9 mouse cellular contexts compared by ENCODE assay signal in the genomic region with DNA sequence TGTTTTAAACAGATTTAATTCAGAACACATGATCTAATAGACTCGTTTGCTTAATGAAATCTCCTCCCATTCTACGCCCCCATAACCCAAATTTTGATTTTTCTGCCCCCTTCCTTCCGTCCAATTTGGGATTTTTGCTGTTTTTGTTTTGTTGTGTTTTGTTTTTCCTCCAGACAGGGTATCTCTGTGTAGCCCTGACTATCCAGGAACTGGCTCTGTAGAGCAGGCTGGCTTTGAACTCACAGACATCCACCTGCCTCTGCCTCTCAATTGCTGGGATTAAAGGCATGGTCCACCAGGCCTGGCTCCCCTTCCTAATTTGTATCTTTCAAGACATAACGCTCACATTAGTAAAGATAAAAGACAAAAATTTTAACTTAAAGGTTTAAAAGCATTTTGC. TPM values are rescaled to one million over a fixed set of nuclear protein-coding genes. Genes with fewer than 3 reads are reported as not detected.
DNase-seq lines count a peak whose midpoint lies in the region; ATAC-seq and TF ChIP-seq lines count a peak whose summit lies in the region.
"Had no signal": no experiment of that assay in that cellular context is flagged by ENCODE, and none has a peak within 500 bp of the region (broad histone marks: within the 10 kb centered on the region; RNA-seq: fewer than 3 reads in every experiment).

No protein-coding gene starts in this region.

- H3K27ac ChIP-seq in layer of hippocampus, adult 2 months = peak overlapping the region; percentile 59
- H3K27ac ChIP-seq in forebrain, embryonic 11.5 days (ENCODE audit: low read depth, low read length) = no peak overlapping the region
- no peak overlapping the region for H3K27ac ChIP-seq in limb, embryonic 13.5 days
- no peak overlapping the region for H3K27ac ChIP-seq in neural tube, embryonic 14.5 days (ENCODE audit: low read depth, low read length)

- H3K4me3 ChIP-seq in layer of hippocampus, adult 2 months = peak overlapping the region; percentile 26; the same call in 1 of the 2 replicates
- peak overlapping the region; percentile 62 for H3K4me3 ChIP-seq in forebrain, embryonic 11.5 days (ENCODE audit: low read depth, low read length)
- peak overlapping the region; percentile 93 for H3K4me3 ChIP-seq in limb, embryonic 13.5 days
- H3K4me3 ChIP-seq in neural tube, embryonic 14.5 days (ENCODE audit: low read depth, low read length) = peak overlapping the region; percentile 57

- H3K4me2 ChIP-seq in forebrain, embryonic 11.5 days (ENCODE audit: low read depth, low read length, severe bottlenecking) = peak overlapping the region; percentile 99
- peak overlapping the region; percentile 99 for H3K4me2 ChIP-seq in limb, embryonic 13.5 days (replicated peaks)
- peak overlapping the region; percentile 93 for H3K4me2 ChIP-seq in neural tube, embryonic 14.5 days (ENCODE audit: low read depth, low read length)

- H3K36me3 ChIP-seq in forebrain, embryonic 11.5 days (ENCODE audit: control insufficient read depth, insufficient read depth, low read length) = no peaks in the 10 kb centered on the region
- peaks cover 25% of the 10 kb centered on the region for H3K36me3 ChIP-seq in limb, embryonic 13.5 days
- no peaks in the 10 kb centered on the region for H3K36me3 ChIP-seq in neural tube, embryonic 14.5 days (ENCODE audit: control insufficient read depth, insufficient read depth, low read length)

- ATAC-seq in forebrain, embryonic 11.5 days (replicated peaks; ENCODE audit: low FRiP score) = no peak
- no peak for ATAC-seq in limb, embryonic 13.5 days (ENCODE audit: low FRiP score, low read depth)
- no peak for ATAC-seq in neural tube, embryonic 14.5 days (ENCODE audit: low read depth)
- no peak for ATAC-seq in CD4-positive, CD25-positive, alpha-beta regulatory T cell, adult 4 months

- H3K27me3 ChIP-seq in forebrain, embryonic 11.5 days (ENCODE audit: control insufficient read depth, insufficient read depth, low read length) = peaks cover 9% of the 10 kb centered on the region
- H3K27me3 ChIP-seq in limb, embryonic 13.5 days = no peaks in the 10 kb centered on the region
- no peaks in the 10 kb centered on the region for H3K27me3 ChIP-seq in neural tube, embryonic 14.5 days (ENCODE audit: control insufficient read depth, insufficient read depth, low read length)

- WGBS in forebrain, embryonic 11.5 days = 27% methylated on average over 4 of the region's 4 CpGs
- 52% methylated on average over 4 of the region's 4 CpGs for WGBS in limb, embryonic 13.5 days
- 35% methylated on average over 4 of the region's 4 CpGs for WGBS in neural tube, embryonic 14.5 days

- no peaks in the 10 kb centered on the region for H3K9me3 ChIP-seq in forebrain, embryonic 11.5 days (ENCODE audit: control insufficient read depth, low read length)
- H3K9me3 ChIP-seq in limb, embryonic 13.5 days = no peaks in the 10 kb centered on the region
- no peaks in the 10 kb centered on the region for H3K9me3 ChIP-seq in neural tube, embryonic 14.5 days (ENCODE audit: control insufficient read depth, low read length)

- no peak for TF ChIP-seq CTCF in layer of hippocampus, adult 2 months (conservative IDR thresholded peaks at IDR 0.05)

- H3K9ac ChIP-seq in forebrain, embryonic 11.5 days (ENCODE audit: low read length) = peak overlapping the region; percentile 75; the same call in 1 of the 2 replicates
- peak overlapping the region; percentile 98 for H3K9ac ChIP-seq in limb, embryonic 13.5 days
- H3K9ac ChIP-seq in neural tube, embryonic 14.5 days (replicated peaks; ENCODE audit: low read depth, low read length) = no peak overlapping the region

- H3K4me1 ChIP-seq in forebrain, embryonic 11.5 days (replicated peaks; ENCODE audit: control insufficient read depth, insufficient read depth, low read length) = peaks cover 24% of the 10 kb centered on the region
- peaks cover 57% of the 10 kb centered on the region for H3K4me1 ChIP-seq in limb, embryonic 13.5 days
- 0 out of 2 replicates have a peak, but pooled peaks cover 8% of the 10 kb centered on the region for H3K4me1 ChIP-seq in neural tube, embryonic 14.5 days (ENCODE audit: control insufficient read depth, insufficient read depth, low read length)

- DNase-seq in layer of hippocampus, adult 2 months (ENCODE audit: low spot score in 2 of 2) = no peak
- DNase-seq in layer of hippocampus, postnatal 14 days (ENCODE audit: low spot score in 2 of 2) = no peak
- DNase-seq in forebrain, embryonic 11.5 days (ENCODE audit: low spot score) = no peak
- DNase-seq in adipocyte (ENCODE audit: low spot score) = no peak
- no peak for DNase-seq in adrenal gland, adult 2 months
- DNase-seq: heart, postnatal 4 days had no signal

RNA-seq across cellular contexts. Expression of a gene that starts 3.6 kb away (rescaled TPM):
- total RNA-seq in layer of hippocampus, adult 2 months (2021) = 1 to 10 TPM; 5.4 to 6.7 TPM
- 1 to 10 TPM; 4.7 to 7.0 TPM for total RNA-seq in layer of hippocampus, postnatal 14 days (2021)
- polyA plus RNA-seq in forebrain, embryonic 11.5 days (2014; fragmentation: Nextera tagmentation; extraction: Ambion mirVana) = 12.7 and 15.4 TPM in 2 replicates
- 12.8 and 13.4 TPM in 2 replicates for polyA plus RNA-seq in limb, embryonic 13.5 days (2015; fragmentation: Nextera tagmentation; extraction: Ambion mirVana)
- polyA plus RNA-seq in neural tube, embryonic 14.5 days (2014; fragmentation: Nextera tagmentation; extraction: Ambion mirVana) = 4.3 and 4.5 TPM in 2 replicates
- not detected for polyA plus RNA-seq in CD4-positive, CD25-positive, alpha-beta regulatory T cell, adult 4 months (2017; shearing (Covaris generic))
- total RNA-seq in adrenal gland, adult 2 months (2021) = 10 to 100 TPM in 1 of 2 experiments, 1 to 10 TPM in 1; 9.9 to 16.7 TPM
- 20.1 and 22.0 TPM in 2 replicates for polyA plus RNA-seq in adrenal gland, adult 2 months (2012; rRNA removed)

RNA-seq across cellular contexts. Expression of a gene that starts 30.3 kb away (rescaled TPM):
- total RNA-seq in layer of hippocampus, adult 2 months (2021) = 10 to 100 TPM; 14.5 to 16.1 TPM
- 10 to 100 TPM; 10.2 to 11.5 TPM for total RNA-seq in layer of hippocampus, postnatal 14 days (2021)
- polyA plus RNA-seq in forebrain, embryonic 11.5 days (2014; fragmentation: Nextera tagmentation; extraction: Ambion mirVana) = 0.85 and 0.99 TPM in 2 replicates
- 0.45 and 1.4 TPM in 2 replicates for polyA plus RNA-seq in limb, embryonic 13.5 days (2015; fragmentation: Nextera tagmentation; extraction: Ambion mirVana)
- polyA plus RNA-seq in neural tube, embryonic 14.5 days (2014; fragmentation: Nextera tagmentation; extraction: Ambion mirVana) = 9.0 and 13.2 TPM in 2 replicates
- polyA plus RNA-seq in CD4-positive, CD25-positive, alpha-beta regulatory T cell, adult 4 months (2017; shearing (Covaris generic)) = 1 to 10 TPM; 1.1 to 2.2 TPM
- 10 to 100 TPM in 1 of 2 experiments, 1 to 10 TPM in 1; 1.4 to 40.9 TPM for total RNA-seq in adrenal gland, adult 2 months (2021)
- polyA plus RNA-seq in adrenal gland, adult 2 months (2012; rRNA removed) = 0.46 and 0.83 TPM in 2 replicates
- total RNA-seq: heart, postnatal 4 days had no signal

Comparison
In these comparisons a context has a peak if more than half of its experiments do, and no peak if none do; other contexts are left out.
1. H3K4me3 ChIP-seq: peak in every context shown above with its lines; median percentile 93 in limb, embryonic 13.5 days; 62 in forebrain, embryonic 11.5 days; 57 in neural tube, embryonic 14.5 days; 26 in layer of hippocampus, adult 2 months.